Mouse (Mus musculus) adrenal gland, postnatal 25 days (tissue): Measurements from ENCODE around the gene Slc38a11. TPM values are rescaled to one million over a fixed set of nuclear protein-coding genes. Genes with fewer than 3 reads are reported as not detected.

Source experiments
- DNase-seq: peaks from one replicate; pipeline ENCODE4 v3.0.0; 2021; ENCODE audit warnings: mixed read lengths
- microRNA-seq, 2 experiments: library from miRNA; unstranded; fragments of <30 nt; microRNA quantifications; one replicate each; pipeline ENCODE4 v1.2.0; 2021
- total RNA-seq: library from RNA; stranded (reverse); gene quantifications from 2 replicates; pipeline ENCODE4 v1.2.3, GENCODE M21; 2021

The Slc38a11 gene
- total RNA-seq, 1 experiment from 2014 or later: 23.1 TPM

- no peak for DNase-seq
These were observed 41.7 kb downstream of the Slc38a11 start for GRCm38 (mm10) chr2:65321998-65322754.

- DNase-seq: peak; percentile 71
These were observed 42.9 kb downstream of the Slc38a11 start for GRCm38 (mm10) chr2:65320975-65321374.

- peak; percentile 36 for DNase-seq
These were observed 47.1 kb downstream of the Slc38a11 start for GRCm38 (mm10) chr2:65316721-65317120.

- no peak for DNase-seq
These were observed 52.6 kb downstream of the Slc38a11 start for GRCm38 (mm10) chr2:65311250-65311649.

DNA sequence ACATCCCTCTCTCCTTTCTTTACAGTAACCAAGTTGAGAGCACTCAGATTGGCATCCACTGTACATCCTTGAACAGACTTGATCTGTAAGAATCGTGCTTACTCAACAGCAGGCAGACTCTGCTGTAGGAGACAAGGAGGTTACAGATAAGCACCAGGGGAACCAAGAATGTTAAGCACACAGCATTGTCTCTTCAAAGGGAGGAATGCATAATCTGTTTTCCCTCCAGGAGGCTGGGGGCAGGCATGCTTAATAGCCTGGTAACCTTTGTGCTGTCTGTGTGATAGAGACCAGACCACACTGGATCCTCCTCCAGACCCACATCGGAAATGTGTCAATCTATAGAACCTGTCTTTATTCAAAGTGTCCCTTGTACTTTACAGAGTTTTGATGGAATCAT is 67.3 kb downstream of the Slc38a11 start:
- no peak for DNase-seq

DNA sequence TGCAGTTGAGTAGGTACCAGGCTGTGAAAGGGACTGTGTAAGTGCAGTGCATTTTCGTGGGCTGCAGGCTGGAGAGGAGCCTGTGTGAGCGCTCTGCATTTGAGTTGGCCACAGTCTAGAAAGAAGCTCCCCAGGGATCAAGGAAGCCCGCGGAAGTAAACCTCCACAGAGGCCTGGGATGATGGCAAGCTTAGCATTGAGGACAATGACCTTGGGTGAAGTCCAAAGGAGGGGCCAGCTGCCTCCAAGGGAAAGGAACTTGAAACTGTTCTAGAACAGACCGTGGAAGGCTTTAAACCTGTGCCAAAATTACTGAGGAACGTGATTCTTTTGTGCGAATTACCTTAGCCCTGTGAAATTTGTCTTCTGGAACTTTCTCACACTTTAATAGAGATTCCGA is 69.7 kb downstream of the Slc38a11 start:
- DNase-seq: peak; percentile 21

DNA sequence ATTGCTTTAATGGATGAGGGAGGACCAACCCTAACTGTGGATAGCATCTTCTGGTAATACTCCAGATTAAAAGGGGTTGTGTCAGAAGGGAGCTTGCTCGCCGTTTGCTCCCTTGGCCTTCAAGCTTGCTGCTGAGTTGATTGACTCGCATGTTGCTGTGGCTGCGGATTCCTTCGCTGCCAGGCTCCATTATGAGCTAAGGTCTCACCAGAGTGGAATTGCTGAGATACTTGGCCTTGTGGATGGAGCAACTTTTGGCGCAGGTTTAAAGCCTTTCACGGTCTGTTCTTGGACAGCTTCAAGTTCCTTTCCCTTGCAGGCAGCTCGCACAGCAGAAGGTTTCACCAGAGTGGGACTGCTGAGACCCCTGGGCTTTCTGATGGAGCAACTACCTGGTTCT is 70.4 kb downstream of the Slc38a11 start:
- no peak for DNase-seq

- DNase-seq: no peak
These were observed 74.1 kb downstream of the Slc38a11 start for GRCm38 (mm10) chr2:65289721-65290120.

GRCm38 (mm10) chr2:65288696-65289095 is 75.1 kb downstream of the Slc38a11 start:
- no peak for DNase-seq

DNA sequence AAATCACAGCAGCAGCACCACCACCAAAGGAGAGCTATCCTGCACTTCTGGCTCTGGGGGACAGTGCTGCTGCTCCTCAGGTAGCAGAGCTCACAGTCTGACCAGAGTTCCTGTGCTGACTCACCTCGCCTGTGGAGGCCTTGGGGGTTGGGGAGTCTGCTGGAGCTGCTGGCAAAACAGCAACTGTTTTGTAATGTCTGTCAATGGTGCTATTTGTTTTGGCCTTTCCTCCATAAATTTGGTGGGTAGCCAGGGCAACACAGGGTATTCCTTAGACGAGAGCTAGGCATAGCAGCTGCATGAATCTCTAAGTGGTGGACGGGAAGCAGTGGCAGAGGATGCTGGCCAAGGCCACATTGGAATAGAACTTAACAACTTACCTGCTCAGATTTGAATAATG is 78.5 kb downstream of the Slc38a11 start:
- peak; percentile 59 for DNase-seq

DNA sequence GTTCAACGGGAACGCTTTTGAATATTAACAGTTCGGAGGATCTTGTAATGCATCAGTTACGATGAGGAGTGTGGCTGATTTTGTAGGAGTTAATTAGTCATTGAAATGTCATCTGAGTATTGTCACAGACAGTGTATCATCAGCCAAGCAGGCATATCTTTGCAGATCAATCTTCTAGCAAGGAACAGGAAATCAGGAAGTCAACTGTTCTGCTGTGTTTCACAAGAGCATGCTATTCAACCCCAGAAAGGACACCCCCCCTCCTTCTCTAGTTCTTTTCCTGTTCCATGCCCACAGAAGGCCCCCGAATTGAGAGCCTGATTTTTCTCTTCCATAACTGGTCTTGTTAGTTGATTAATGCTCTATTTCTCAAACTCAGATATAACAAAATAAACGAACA is 80.9 kb downstream of the Slc38a11 start:
- no peak for DNase-seq

DNA sequence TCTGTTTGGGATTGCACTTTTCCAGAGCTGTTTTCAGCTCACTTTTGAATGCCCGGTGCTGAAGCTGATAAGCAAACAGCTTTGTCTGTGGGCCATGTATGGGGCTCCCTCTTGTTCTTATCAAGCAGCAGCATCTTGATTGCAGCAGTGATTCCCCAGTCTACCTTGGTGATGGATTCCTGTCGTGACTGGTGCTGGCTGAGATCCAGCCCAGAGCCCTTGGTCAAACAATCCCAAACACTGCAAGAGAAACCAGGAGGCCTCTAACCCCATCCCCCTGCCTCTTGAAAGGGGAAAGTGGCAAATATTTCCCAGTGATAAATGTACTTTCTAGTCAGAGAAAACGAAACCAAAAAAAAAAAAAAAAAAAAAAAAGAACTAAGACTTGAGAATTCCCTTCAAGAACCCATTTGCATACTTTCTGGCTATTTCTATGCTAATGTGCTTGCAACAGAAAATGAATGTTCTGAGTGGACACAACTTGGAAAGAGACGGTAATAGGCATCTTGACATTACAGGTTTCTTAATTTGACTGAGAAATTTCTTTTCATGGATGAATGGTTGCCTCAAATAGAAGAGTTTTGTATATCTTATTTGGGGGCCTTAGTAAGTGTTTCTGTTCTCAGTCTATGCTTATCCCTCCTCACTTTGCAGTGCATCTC is 84.7 kb downstream of the Slc38a11 start:
- DNase-seq: peak; percentile 43

DNA sequence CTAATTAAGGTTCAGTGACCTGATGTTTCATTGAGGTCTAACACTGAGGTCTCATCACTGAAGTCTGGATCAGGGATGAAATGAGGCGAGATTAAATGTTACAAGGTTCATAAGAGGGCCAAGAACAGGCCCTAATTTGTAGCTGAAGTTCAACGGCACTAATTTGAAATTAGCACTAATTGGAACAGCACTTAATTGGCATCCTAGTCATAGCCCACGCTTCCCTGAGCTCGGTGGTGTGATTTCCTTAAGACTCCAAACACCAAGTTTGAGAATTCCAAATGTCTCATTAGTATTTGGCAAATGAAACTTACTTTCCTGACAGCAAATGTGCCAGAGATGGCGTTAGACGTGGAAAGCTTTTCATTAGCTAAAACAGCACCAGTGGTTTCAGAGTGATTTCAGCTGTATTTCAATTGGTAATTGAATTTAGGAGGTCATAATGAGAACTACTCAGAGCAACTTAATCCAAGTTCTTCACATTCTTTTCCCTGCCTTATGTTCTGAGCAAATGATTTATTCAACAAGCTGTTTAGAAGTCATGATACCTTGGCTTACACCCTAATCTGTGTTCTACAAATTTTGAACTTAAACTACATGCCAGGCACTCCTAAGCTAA is 88.3 kb downstream of the Slc38a11 start:
- DNase-seq: no peak

- no peak for DNase-seq
These were observed 89.9 kb downstream of the Slc38a11 start for GRCm38 (mm10) chr2:65273910-65274309.

- no peak for DNase-seq
These were observed 95.1 kb downstream of the Slc38a11 start for GRCm38 (mm10) chr2:65268731-65269130.

GRCm38 (mm10) chr2:65267834-65268233 is 96.0 kb downstream of the Slc38a11 start:
- DNase-seq: no peak

DNA sequence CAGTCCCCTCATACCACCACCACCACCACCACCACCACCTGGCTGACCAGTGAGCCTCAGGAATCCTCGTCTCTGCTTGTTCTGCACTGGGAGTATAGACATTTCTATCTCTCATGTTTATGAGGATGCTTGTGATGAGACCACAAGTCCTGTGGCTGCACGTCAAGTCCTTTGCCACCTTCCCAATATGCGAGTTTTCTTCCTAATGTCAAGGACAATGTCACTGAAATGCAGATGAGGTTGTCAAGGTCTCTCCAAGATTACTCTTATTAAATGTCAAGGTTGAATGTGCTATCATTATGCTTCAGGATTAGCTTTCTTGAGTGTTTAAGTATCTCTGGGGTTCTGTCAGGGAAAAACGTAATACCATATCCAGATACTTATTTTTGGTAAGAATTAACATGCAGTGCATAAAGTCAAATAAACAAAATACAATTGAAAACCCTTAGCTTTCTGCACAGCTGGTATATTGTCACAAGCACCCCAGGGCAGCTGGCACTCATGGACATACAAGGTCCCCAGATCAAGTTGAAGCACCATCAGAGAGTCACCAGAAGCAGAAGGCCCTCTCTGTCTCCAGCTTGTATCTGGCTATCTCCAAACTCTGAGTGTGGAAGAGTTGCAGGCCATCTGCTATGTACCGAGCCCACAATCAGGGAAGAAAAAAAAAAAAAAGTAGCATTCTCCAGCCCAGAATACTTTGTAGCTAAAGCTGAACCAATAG is 97.1 kb downstream of the Slc38a11 start:
- no peak for DNase-seq

Small RNA genes within 50 kb of the gene (microRNA-seq; reads per million reads assigned to microRNA genes)
- 0 reads per million in 2 experiments for gene Mir6337

Other genes with a start within 250 kb of the Slc38a11 start
- 274 and 367 TPM in 2 replicates for gene Cobll1, start 124.6 kb downstream of the Slc38a11 start, total RNA-seq
- gene Scn3a, start 203.6 kb upstream of the Slc38a11 start, total RNA-seq: 2.8 and 4.0 TPM in 2 replicates